Mouse (Mus musculus): ENCODE measurements at regions not wholly inside any gene's neighbourhood (a gene's known extent, or its start where the extent isn't known, plus 50 kb on each side); places are given as distances from the start of the nearest gene placed in this dataset.

- no peak for DNase-seq
Observed at GRCm38 (mm10) chr13:103460499-103460898, 126.2 kb upstream of the Mast4 start.

GRCm38 (mm10) chr13:103459486-103460147, 125.3 kb upstream of the Mast4 start:
- DNase-seq: no peak

- no peak for DNase-seq
Observed at GRCm38 (mm10) chr13:103452837-103453236, 118.5 kb upstream of the Mast4 start.

- DNase-seq: no peak
Observed at GRCm38 (mm10) chr13:103430589-103430988, 96.3 kb upstream of the Mast4 start.

- DNase-seq: no peak
Observed at GRCm38 (mm10) chr13:103424011-103424410, 89.7 kb upstream of the Mast4 start.

GRCm38 (mm10) chr13:103423417-103423816, 89.1 kb upstream of the Mast4 start:
- no peak for DNase-seq

- DNase-seq: no peak
Observed at GRCm38 (mm10) chr13:103422997-103423396, 88.7 kb upstream of the Mast4 start.

GRCm38 (mm10) chr13:103419146-103419545, 84.8 kb upstream of the Mast4 start:
- no peak for DNase-seq

- DNase-seq: no peak
Observed at GRCm38 (mm10) chr13:103417256-103417655, 83.0 kb upstream of the Mast4 start.

- DNase-seq: no peak
Observed at GRCm38 (mm10) chr13:103415335-103415734, 81.0 kb upstream of the Mast4 start.

- no peak for DNase-seq
Observed at GRCm38 (mm10) chr13:103412566-103412965, 78.3 kb upstream of the Mast4 start.

- no peak for DNase-seq
Observed at GRCm38 (mm10) chr13:103409286-103409685, 75.0 kb upstream of the Mast4 start.

- DNase-seq: no peak
Observed at GRCm38 (mm10) chr13:103396526-103397020, 62.3 kb upstream of the Mast4 start.

GRCm38 (mm10) chr13:103396099-103396498, 61.8 kb upstream of the Mast4 start:
- no peak for DNase-seq

- no peak for DNase-seq
Observed at GRCm38 (mm10) chr13:103392581-103392980, 58.3 kb upstream of the Mast4 start.

- DNase-seq: no peak
Observed at GRCm38 (mm10) chr13:103391396-103391795, 57.1 kb upstream of the Mast4 start.

- no peak for DNase-seq
Observed at GRCm38 (mm10) chr13:103390991-103391390, 56.7 kb upstream of the Mast4 start.

GRCm38 (mm10) chr13:103386948-103387347, 52.7 kb upstream of the Mast4 start:
- DNase-seq: no peak

Data from spleen, adult 18-20 months (tissue).